Mouse (Mus musculus) forebrain, postnatal 0 days (tissue): ENCODE data around the gene Nmrk2. TPM values are rescaled to one million over a fixed set of nuclear protein-coding genes. Genes with fewer than 3 reads are reported as not detected.
A peak's percentile ranks its signal among the peaks of the same experiment; 100 is the strongest.

Source experiments
- ATAC-seq: fragments of 200-750 bp; cut with Nextera tagmentation; 2 replicates; pipeline ENCODE4 v1.8.0; 2017; ENCODE audit warnings: mild to moderate bottlenecking, moderate library complexity
- DNase-seq: peaks from one replicate; pipeline ENCODE4 v3.0.0-alpha.2; 2015
- H3K27ac ChIP-seq: fragments of 300-500 bp; sonication (generic); 2 replicates; pipeline ENCODE4 v1.5.1; 2014; ENCODE audit warnings: low read depth, mild to moderate bottlenecking, antibody characterized with exemption, low read length, moderate library complexity, mixed read lengths
- H3K27me3 ChIP-seq: fragments of 300-500 bp; sonication (generic); 2 replicates; pipeline ENCODE4 v1.6.1; 2014; ENCODE audit warnings: mild to moderate bottlenecking, low read length, mixed read lengths; ENCODE audit not compliant: insufficient read depth
- H3K36me3 ChIP-seq: fragments of 300-500 bp; sonication (generic); 2 replicates; pipeline ENCODE4 v1.6.1; 2014; ENCODE audit warnings: mild to moderate bottlenecking, moderate library complexity; ENCODE audit not compliant: insufficient read depth
- H3K4me1 ChIP-seq: fragments of 300-500 bp; sonication (generic); 2 replicates; pipeline ENCODE4 v1.6.1; 2014; ENCODE audit warnings: antibody characterized with exemption; ENCODE audit not compliant: insufficient read depth
- H3K4me2 ChIP-seq: fragments of 300-500 bp; sonication (generic); 2 replicates; pipeline ENCODE4 v1.6.1; 2014; ENCODE audit warnings: low read depth, mild to moderate bottlenecking, moderate library complexity
- H3K4me3 ChIP-seq: fragments of 300-500 bp; sonication (generic); 2 replicates; pipeline ENCODE4 v1.5.1; 2014; ENCODE audit warnings: low read depth, low read length, mixed read lengths
- H3K9ac ChIP-seq: fragments of 300-500 bp; sonication (generic); 2 replicates; pipeline ENCODE4 v1.6.1; 2014; ENCODE audit warnings: mild to moderate bottlenecking
- H3K9me3 ChIP-seq: fragments of 300-500 bp; sonication (generic); 2 replicates; pipeline ENCODE4 v1.6.1; 2016; ENCODE audit warnings: low read length
- CTCF ChIP-seq: sonication (generic); IDR thresholded peaks from 2 replicates; pipeline ENCODE4 v1.5.1; 2016; ENCODE audit warnings: antibody characterized with exemption, control low read depth, low read depth
- WGBS: fragments of 180-500 bp; shearing (Covaris S2); extraction: QIAGEN DNeasy Blood & Tissue Kit; methylation state at CpG from one replicate; pipeline ENCODE4 v1.1.7; 2014; 5-methylcytosine and 5-hydroxymethylcytosine counted together
- polyA plus RNA-seq: library from polyadenylated mRNA; unstranded; fragments of >200 nt; fragmentation: Nextera tagmentation; extraction: Ambion mirVana; gene quantifications from 2 replicates; pipeline ENCODE4 v1.2.1, GENCODE M21; 2015
- total RNA-seq: library from RNA; depleted of rRNA; stranded (reverse); fragments of >200 nt; gene quantifications from 2 replicates; pipeline ENCODE4 v1.2.3, GENCODE M21; 2014; rRNA removed

The Nmrk2 gene
- 0.08 TPM in 1 of 2 replicates, not detected in the other for total RNA-seq
- not detected in 2 replicates for polyA plus RNA-seq

DNA sequence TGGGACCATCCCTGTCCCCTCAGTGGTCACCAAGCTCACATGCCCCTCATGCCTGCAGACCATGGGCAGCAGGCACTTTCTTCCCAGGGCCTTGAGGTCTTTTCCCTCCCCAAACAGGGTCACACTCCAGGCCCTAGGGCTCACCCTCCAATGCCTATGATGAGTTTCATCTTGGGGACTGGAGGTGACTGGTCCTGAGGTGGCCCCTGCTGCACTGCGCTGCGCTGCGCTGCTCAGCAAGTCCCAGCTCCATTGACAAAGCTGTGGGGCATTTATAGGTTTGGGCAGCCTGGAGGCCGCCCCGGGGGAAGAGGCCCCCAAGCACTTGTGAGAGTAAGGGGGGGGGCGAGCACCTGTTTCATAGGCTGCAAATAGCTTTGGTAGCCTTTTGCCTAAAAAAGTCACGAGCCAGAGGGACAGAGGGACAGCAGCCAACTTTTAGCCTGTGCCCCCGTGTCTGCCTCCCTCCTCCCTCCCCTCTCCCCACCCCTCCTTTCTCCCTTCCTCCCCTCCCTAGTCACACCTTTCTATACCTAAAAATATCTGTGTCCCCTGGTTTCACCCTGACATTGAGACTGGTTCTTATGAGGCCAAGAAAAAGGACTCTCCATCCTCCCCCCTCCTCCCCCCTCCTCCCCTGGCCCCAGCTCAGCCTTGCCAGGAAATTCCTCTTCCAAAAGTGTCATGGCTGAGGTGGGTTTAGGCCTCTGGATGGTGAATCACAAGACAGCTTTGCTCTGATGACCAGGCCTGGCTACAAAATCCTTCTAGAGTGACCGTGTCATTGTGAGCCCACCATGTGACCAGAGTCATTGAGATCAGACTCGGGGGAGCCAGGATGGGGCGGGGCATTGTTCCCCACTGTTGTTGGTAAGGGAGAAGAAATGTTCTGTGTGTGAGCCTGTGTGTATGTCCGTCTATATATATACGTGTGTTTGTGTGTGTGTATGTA lies at the start of gene Nmrk2:
Nmrk2 (minus strand) TSS at position 245 of the 952 bp plus-strand sequence.
- Histone ChIP-seq H3K4me2 (no peak within 1 kb of the TSS), H3K36me3 (peaks cover 24% of the 10 kb centered on the region), H3K4me3 (no peak within 1 kb of the TSS), H3K27me3 (no peaks in the 10 kb centered on the region), H3K27ac (no peak within 1 kb of the TSS), H3K4me1 (no peaks in the 10 kb centered on the region), H3K9ac (no peak within 1 kb of the TSS), H3K9me3 (no peaks in the 10 kb centered on the region)
- no peak for DNase-seq
- no peak for TF ChIP-seq CTCF
- no peak for ATAC-seq
- 62% methylated on average over 13 of the region's 13 CpGs for WGBS

DNA sequence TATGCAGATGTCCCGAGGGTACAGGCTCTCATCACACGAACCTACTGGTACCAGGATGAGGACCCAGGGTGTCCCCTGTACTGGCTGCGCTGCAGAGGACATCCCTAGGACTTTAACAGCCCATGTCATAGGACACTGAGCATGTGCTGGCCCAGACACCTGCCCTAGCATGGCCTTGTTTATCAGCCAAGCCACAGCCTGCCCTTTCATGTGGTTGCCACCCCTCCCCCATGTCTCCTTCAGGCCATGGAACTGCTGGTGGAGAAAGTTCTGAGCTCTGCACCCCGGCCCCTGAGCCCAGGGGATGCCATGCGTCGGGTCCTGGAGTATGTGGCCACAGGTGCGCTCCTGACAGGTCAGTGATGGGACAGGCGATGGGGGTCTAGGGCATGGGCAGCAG lies 47.6 kb upstream of the Nmrk2 start:
- DNase-seq (no peak), ATAC-seq (no peak)
- Histone ChIP-seq H3K27me3 (no peaks in the 10 kb centered on the region), H3K27ac (no peak overlapping the region), H3K4me3 (no peak overlapping the region), H3K4me2 (no peak overlapping the region), H3K36me3 (peaks cover 16% of the 10 kb centered on the region), H3K4me1 (peaks cover 3% of the 10 kb centered on the region; the same call in 1 of the 2 replicates), H3K9me3 (no peaks in the 10 kb centered on the region), H3K9ac (no peak overlapping the region)
- TF ChIP-seq CTCF, result no peak
- WGBS, result 85% methylated on average over 8 of the region's 8 CpGs

DNA sequence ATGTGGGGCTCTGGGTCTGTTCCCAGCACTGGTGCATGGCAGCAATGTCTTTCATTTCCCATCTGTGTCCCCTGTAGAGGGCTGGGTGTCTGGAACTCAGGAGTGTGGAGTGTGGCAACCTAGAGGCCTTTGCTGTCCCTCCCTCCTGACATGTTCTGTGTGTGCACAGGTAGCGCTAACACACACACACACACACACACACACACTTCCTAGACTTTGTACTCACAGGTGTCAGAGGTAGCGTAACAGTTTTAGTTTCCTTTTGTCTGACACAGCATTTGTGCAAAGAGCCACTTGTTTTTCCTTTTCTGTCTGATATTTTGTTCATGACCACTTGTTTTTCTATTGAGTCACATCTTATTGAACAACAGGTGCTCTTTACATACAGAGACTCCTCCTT lies 46.0 kb upstream of the Nmrk2 start:
- no peak for DNase-seq
- Histone ChIP-seq H3K27me3 (no peaks in the 10 kb centered on the region), H3K9me3 (no peaks in the 10 kb centered on the region), H3K4me3 (no peak overlapping the region), H3K4me2 (no peak overlapping the region), H3K27ac (no peak overlapping the region), H3K9ac (no peak overlapping the region), H3K4me1 (no peaks in the 10 kb centered on the region), H3K36me3 (peaks cover 20% of the 10 kb centered on the region)
- WGBS, result 100% methylated on average over 2 of the region's 2 CpGs
- no peak for ATAC-seq
- TF ChIP-seq CTCF, result no peak

DNA sequence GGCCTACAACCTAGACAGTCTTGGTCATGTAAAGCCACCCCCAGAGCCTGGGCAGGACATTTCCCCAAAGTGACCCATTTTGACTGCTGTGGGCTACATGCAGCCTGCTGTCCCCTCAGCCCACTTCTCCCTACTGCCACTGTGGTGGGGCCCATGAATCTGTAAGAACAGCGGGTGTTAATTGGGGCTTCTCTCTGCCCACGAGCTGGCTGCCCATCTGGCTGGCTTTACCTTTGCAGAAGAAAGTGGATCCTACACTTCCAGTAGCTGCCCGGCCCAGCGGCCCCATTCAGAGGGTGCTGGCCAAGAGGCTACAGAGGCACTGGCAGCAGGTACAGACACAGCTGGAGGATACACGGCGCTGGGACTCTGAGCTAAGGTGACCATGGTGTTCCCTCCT lies 43.3 kb upstream of the Nmrk2 start:
- peaks cover 2% of the 10 kb centered on the region; the same call in 1 of the 2 replicates for H3K27me3 ChIP-seq
- H3K4me3 ChIP-seq, result no peak overlapping the region
- no peak overlapping the region for H3K9ac ChIP-seq
- no peak overlapping the region for H3K27ac ChIP-seq
- peaks cover 20% of the 10 kb centered on the region for H3K36me3 ChIP-seq
- ATAC-seq, result no peak
- no peak overlapping the region for H3K4me2 ChIP-seq
- no peak for DNase-seq
- no peaks in the 10 kb centered on the region for H3K4me1 ChIP-seq
- H3K9me3 ChIP-seq, result no peaks in the 10 kb centered on the region
- TF ChIP-seq CTCF, result no peak
- 92% methylated on average over 6 of the region's 6 CpGs for WGBS

DNA sequence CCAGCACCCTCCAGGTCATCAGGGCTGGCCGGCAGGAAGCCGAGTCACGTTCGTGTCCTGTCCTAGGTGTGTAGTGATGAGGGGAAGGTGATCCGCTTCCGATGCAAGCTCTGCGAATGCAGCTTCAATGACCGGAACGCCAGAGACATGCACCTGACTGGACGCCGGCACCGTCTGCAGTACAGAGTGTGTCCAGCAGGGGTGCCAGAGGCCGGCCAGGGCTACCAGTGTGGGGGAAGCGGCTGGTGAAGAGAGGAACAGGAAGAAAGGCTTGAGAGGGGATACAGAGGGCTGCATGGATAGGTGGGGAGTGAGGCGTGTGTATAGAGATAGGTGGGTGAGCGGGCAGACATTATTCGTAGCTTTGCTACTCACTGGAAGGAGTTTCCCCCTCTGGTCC lies 42.7 kb upstream of the Nmrk2 start:
- Histone ChIP-seq H3K4me1 (no peaks in the 10 kb centered on the region), H3K27me3 (peaks cover 4% of the 10 kb centered on the region; the same call in 1 of the 2 replicates), H3K27ac (no peak overlapping the region), H3K9ac (no peak overlapping the region), H3K4me2 (no peak overlapping the region), H3K36me3 (peaks cover 18% of the 10 kb centered on the region), H3K9me3 (no peaks in the 10 kb centered on the region), H3K4me3 (no peak overlapping the region)
- peak; percentile 75 for DNase-seq
- ATAC-seq, result peak; percentile 83
- 9% methylated on average over 17 of the region's 17 CpGs for WGBS
- peak; percentile 94 for TF ChIP-seq CTCF

DNA sequence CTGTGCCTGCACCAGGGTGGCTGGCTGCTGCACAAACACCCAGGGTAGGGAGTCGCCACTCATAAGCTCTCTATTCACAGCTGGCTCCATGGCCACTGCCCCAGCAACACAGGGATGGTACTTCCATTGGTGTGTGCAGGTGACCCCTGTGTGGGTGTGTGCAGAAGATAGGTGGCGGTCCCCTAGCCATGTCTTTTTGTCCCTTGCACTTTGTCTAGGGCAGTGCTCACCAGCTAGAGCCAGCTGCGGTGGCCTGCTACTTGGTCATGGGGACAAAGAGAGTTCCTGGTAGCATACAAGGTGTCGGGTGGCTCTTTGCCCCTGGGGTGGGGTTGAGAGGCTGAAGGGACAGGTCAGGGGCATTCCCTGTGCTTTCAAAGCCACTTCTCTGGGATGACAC lies 42.3 kb upstream of the Nmrk2 start:
- no peak for TF ChIP-seq CTCF
- H3K9me3 ChIP-seq, result no peaks in the 10 kb centered on the region

DNA sequence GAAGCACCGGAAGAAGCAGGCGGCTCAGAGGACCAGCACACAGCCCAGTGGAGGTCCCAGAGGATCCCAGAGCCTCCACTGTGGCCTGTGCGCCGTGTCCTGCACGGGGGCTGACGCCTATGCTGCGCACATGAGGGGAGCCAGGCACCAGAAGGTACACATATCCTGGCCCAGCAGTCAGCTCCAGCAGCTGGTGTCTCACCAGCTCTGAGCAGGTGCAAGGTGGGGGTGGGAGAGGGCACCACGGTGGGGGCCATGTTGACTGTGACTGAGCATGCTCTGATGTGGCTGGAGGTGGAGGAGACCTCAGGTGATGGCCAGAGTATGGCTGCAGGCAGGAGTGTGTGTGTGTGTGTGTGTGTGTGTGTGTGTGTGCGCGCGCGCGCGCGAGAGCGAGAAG lies 40.2 kb upstream of the Nmrk2 start:
- ATAC-seq, result no peak
- H3K9me3 ChIP-seq, result no peaks in the 10 kb centered on the region
- H3K36me3 ChIP-seq, result peaks cover 8% of the 10 kb centered on the region
- no peak for TF ChIP-seq CTCF
- DNase-seq, result no peak
- WGBS, result 93% methylated on average over 16 of the region's 16 CpGs
- no peak overlapping the region for H3K27ac ChIP-seq
- H3K4me2 ChIP-seq, result no peak overlapping the region
- no peak overlapping the region for H3K4me3 ChIP-seq
- H3K9ac ChIP-seq, result no peak overlapping the region
- peaks cover 4% of the 10 kb centered on the region; the same call in 1 of the 2 replicates for H3K27me3 ChIP-seq
- H3K4me1 ChIP-seq, result no peaks in the 10 kb centered on the region

More for the DNA sequence above, 42.3 kb upstream of the Nmrk2 start:
- WGBS, result 82% methylated on average over 4 of the region's 4 CpGs
- Histone ChIP-seq H3K36me3 (peaks cover 15% of the 10 kb centered on the region), H3K4me2 (no peak overlapping the region), H3K4me1 (no peaks in the 10 kb centered on the region), H3K4me3 (no peak overlapping the region), H3K27ac (no peak overlapping the region), H3K9ac (no peak overlapping the region), H3K27me3 (peaks cover 4% of the 10 kb centered on the region; the same call in 1 of the 2 replicates)
- ATAC-seq, result peak; percentile 5
- DNase-seq, result no peak
